Mouse (Mus musculus): Measurements from ENCODE around the gene Nrip3. TPM values are rescaled to one million over a fixed set of nuclear protein-coding genes. Genes with fewer than 3 reads are reported as not detected.

The Nrip3 gene
- polyA plus RNA-seq, 1 experiment = 0.48 TPM

GRCm38 (mm10) chr7:109804843-109805242, 23.0 kb upstream of the Nrip3 start:
- peaks cover 7% of the 10 kb centered on the region for H3K27me3 ChIP-seq (ENCODE audit: control insufficient read depth)
- no peaks in the 10 kb centered on the region for H3K9me3 ChIP-seq (ENCODE audit: control insufficient read depth, low read length)
- no peak overlapping the region for H3K4me3 ChIP-seq (replicated peaks)
- no peak for TF ChIP-seq TAL1 (IDR thresholded peaks at IDR 0.05; ENCODE audit: low read length)
- no peak for TF ChIP-seq GATA1 (IDR thresholded peaks at IDR 0.05; ENCODE audit: low read length)
- H3K4me1 ChIP-seq (ENCODE audit: control insufficient read depth) = no peaks in the 10 kb centered on the region
- H3K36me3 ChIP-seq (ENCODE audit: control insufficient read depth) = no peaks in the 10 kb centered on the region

GRCm38 (mm10) chr7:109804355-109804754, 22.5 kb upstream of the Nrip3 start:
- Histone ChIP-seq H3K36me3 (ENCODE audit: control insufficient read depth) (no peaks in the 10 kb centered on the region), H3K27me3 (ENCODE audit: control insufficient read depth) (peaks cover 8% of the 10 kb centered on the region), H3K4me1 (ENCODE audit: control insufficient read depth) (no peaks in the 10 kb centered on the region), H3K9me3 (ENCODE audit: control insufficient read depth, low read length) (no peaks in the 10 kb centered on the region), H3K4me3 (replicated peaks) (no peak overlapping the region)
- TF ChIP-seq TAL1 (IDR thresholded peaks at IDR 0.05; ENCODE audit: low read length) (no peak), GATA1 (IDR thresholded peaks at IDR 0.05; ENCODE audit: low read length) (no peak)

GRCm38 (mm10) chr7:109803516-109803915, 21.7 kb upstream of the Nrip3 start:
- Histone ChIP-seq H3K36me3 (ENCODE audit: control insufficient read depth) (no peaks in the 10 kb centered on the region), H3K9me3 (ENCODE audit: control insufficient read depth, low read length) (no peaks in the 10 kb centered on the region), H3K27me3 (ENCODE audit: control insufficient read depth) (peaks cover 8% of the 10 kb centered on the region), H3K4me1 (ENCODE audit: control insufficient read depth) (no peaks in the 10 kb centered on the region), H3K4me3 (replicated peaks) (no peak overlapping the region)
- TF ChIP-seq TAL1 (IDR thresholded peaks at IDR 0.05; ENCODE audit: low read length) (no peak), GATA1 (IDR thresholded peaks at IDR 0.05; ENCODE audit: low read length) (no peak)

GRCm38 (mm10) chr7:109800626-109801025, 18.8 kb upstream of the Nrip3 start:
- Histone ChIP-seq H3K36me3 (ENCODE audit: control insufficient read depth) (no peaks in the 10 kb centered on the region), H3K4me1 (ENCODE audit: control insufficient read depth) (no peaks in the 10 kb centered on the region), H3K27me3 (ENCODE audit: control insufficient read depth) (peaks cover 8% of the 10 kb centered on the region), H3K4me3 (replicated peaks) (no peak overlapping the region), H3K9me3 (ENCODE audit: control insufficient read depth, low read length) (no peaks in the 10 kb centered on the region)
- TF ChIP-seq TAL1 (IDR thresholded peaks at IDR 0.05; ENCODE audit: low read length) = no peak
- no peak for TF ChIP-seq GATA1 (IDR thresholded peaks at IDR 0.05; ENCODE audit: low read length)

- TF ChIP-seq GATA1 (IDR thresholded peaks at IDR 0.05; ENCODE audit: low read length) = no peak
- TF ChIP-seq TAL1 (IDR thresholded peaks at IDR 0.05; ENCODE audit: low read length) = no peak
- Histone ChIP-seq H3K4me3 (replicated peaks) (no peak overlapping the region), H3K36me3 (ENCODE audit: control insufficient read depth) (no peaks in the 10 kb centered on the region), H3K27me3 (ENCODE audit: control insufficient read depth) (peaks cover 8% of the 10 kb centered on the region), H3K9me3 (ENCODE audit: control insufficient read depth, low read length) (no peaks in the 10 kb centered on the region), H3K4me1 (ENCODE audit: control insufficient read depth) (peaks cover 2% of the 10 kb centered on the region; the same call in 1 of the 2 replicates)
Observed at GRCm38 (mm10) chr7:109799168-109799567, 17.3 kb upstream of the Nrip3 start.

- peaks cover 6% of the 10 kb centered on the region for H3K27me3 ChIP-seq (ENCODE audit: control insufficient read depth)
Observed at GRCm38 (mm10) chr7:109795564-109795963, 13.7 kb upstream of the Nrip3 start.

GRCm38 (mm10) chr7:109794556-109794955, 12.7 kb upstream of the Nrip3 start:
- Histone ChIP-seq H3K36me3 (ENCODE audit: control insufficient read depth) (no peaks in the 10 kb centered on the region), H3K27me3 (ENCODE audit: control insufficient read depth) (peaks cover 5% of the 10 kb centered on the region), H3K4me1 (ENCODE audit: control insufficient read depth) (peaks cover 5% of the 10 kb centered on the region), H3K9me3 (ENCODE audit: control insufficient read depth, low read length) (no peaks in the 10 kb centered on the region), H3K4me3 (replicated peaks) (no peak overlapping the region)
- TF ChIP-seq GATA1 (IDR thresholded peaks at IDR 0.05; ENCODE audit: low read length) = no peak
- TF ChIP-seq TAL1 (IDR thresholded peaks at IDR 0.05; ENCODE audit: low read length) = no peak

More at GRCm38 (mm10) chr7:109795564-109795963, 13.7 kb upstream of the Nrip3 start:
- no peak for TF ChIP-seq GATA1 (IDR thresholded peaks at IDR 0.05; ENCODE audit: low read length)
- TF ChIP-seq TAL1 (IDR thresholded peaks at IDR 0.05; ENCODE audit: low read length) = no peak
- no peaks in the 10 kb centered on the region for H3K9me3 ChIP-seq (ENCODE audit: control insufficient read depth, low read length)
- H3K4me3 ChIP-seq (replicated peaks) = no peak overlapping the region
- H3K4me1 ChIP-seq (ENCODE audit: control insufficient read depth) = peaks cover 5% of the 10 kb centered on the region
- no peaks in the 10 kb centered on the region for H3K36me3 ChIP-seq (ENCODE audit: control insufficient read depth)

- peaks cover 9% of the 10 kb centered on the region for H3K27me3 ChIP-seq (ENCODE audit: control insufficient read depth)
- no peaks in the 10 kb centered on the region for H3K36me3 ChIP-seq (ENCODE audit: control insufficient read depth)
- H3K4me3 ChIP-seq (replicated peaks) = no peak overlapping the region
- H3K4me1 ChIP-seq (ENCODE audit: control insufficient read depth) = peaks cover 5% of the 10 kb centered on the region
- TF ChIP-seq GATA1 (IDR thresholded peaks at IDR 0.05; ENCODE audit: low read length) (no peak), TAL1 (IDR thresholded peaks at IDR 0.05; ENCODE audit: low read length) (no peak)
- no peaks in the 10 kb centered on the region for H3K9me3 ChIP-seq (ENCODE audit: control insufficient read depth, low read length)
Observed at GRCm38 (mm10) chr7:109792759-109793158, 10.9 kb upstream of the Nrip3 start.

- Histone ChIP-seq H3K4me3 (replicated peaks) (no peak overlapping the region), H3K4me1 (ENCODE audit: control insufficient read depth) (peaks cover 5% of the 10 kb centered on the region), H3K27me3 (ENCODE audit: control insufficient read depth) (peaks cover 11% of the 10 kb centered on the region), H3K9me3 (ENCODE audit: control insufficient read depth, low read length) (no peaks in the 10 kb centered on the region), H3K36me3 (ENCODE audit: control insufficient read depth) (no peaks in the 10 kb centered on the region)
- no peak for TF ChIP-seq TAL1 (IDR thresholded peaks at IDR 0.05; ENCODE audit: low read length)
- no peak for TF ChIP-seq GATA1 (IDR thresholded peaks at IDR 0.05; ENCODE audit: low read length)
Observed at GRCm38 (mm10) chr7:109790818-109791217, 9.0 kb upstream of the Nrip3 start.

- Histone ChIP-seq H3K4me1 (ENCODE audit: control insufficient read depth) (peaks cover 3% of the 10 kb centered on the region), H3K27me3 (ENCODE audit: control insufficient read depth) (peaks cover 28% of the 10 kb centered on the region), H3K4me3 (replicated peaks) (no peak overlapping the region), H3K9me3 (ENCODE audit: control insufficient read depth, low read length) (no peaks in the 10 kb centered on the region; the same call in 1 of the 2 replicates), H3K36me3 (ENCODE audit: control insufficient read depth) (no peaks in the 10 kb centered on the region)
- TF ChIP-seq TAL1 (IDR thresholded peaks at IDR 0.05; ENCODE audit: low read length) (no peak), GATA1 (IDR thresholded peaks at IDR 0.05; ENCODE audit: low read length) (no peak)
Observed at GRCm38 (mm10) chr7:109787860-109788259, 6.0 kb upstream of the Nrip3 start.

Data from erythroblast, embryonic 14.5 days (primary cell).